Mouse (Mus musculus): ENCODE data around the gene Parvg.

Gene Parvg

DNA sequence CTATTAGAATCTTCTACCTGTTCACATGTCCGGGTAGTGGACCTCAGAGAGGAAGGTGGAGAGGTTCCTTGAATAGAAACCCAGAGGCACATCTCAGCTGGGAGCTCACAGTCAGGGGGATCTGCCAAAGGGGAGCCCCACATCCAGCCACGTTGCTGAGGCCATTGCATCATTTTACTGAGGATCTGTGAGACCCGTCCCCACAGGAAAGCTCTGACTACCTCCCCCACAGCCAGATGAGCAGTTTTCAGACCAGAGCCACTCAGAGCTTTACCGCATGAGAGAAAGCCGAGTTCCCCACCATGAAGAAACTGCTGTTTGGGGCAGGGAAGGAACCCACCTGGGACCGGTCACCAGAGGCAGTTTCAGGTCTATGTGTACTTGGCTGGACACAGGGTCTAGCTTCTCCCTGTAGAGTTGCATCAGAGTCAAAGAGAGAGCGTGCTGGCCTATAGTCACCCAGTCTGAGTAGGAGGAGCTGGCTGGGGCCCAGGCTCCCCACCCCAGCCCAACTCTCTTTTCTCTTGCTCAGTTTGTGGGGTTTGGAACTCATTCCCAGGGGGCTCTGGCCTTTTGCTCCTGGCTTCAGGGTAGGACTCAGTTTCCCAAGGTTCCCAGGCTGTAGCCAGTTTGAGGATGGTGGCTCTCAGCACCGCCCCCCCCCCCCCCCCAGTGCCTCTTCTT, 1.2 kb downstream of the Parvg start:
- no peak for TF ChIP-seq GATA4 (IDR thresholded peaks at IDR 0.05; ENCODE audit: insufficient replicate concordance, low read length)

DNA sequence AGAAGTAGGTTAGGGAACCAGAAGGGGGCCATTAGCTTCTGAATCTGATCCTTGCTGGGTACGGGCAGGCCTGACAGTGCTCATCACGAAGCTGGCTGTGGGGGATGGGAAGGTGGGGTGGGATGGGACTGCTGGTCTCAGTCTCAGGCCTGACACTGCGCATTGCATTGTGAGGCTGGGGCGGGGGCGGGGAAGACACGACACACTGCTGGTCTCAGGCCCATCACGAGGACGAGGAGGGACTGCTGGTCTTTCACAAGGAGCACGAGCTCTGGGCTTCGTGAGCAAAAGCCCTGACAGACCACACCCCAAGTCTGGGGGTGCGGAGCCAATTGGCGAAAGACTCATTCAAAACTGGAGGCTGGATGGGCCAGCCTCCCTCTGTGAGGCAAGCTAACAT, 1.9 kb downstream of the Parvg start:
- TF ChIP-seq GATA4 (IDR thresholded peaks at IDR 0.05; ENCODE audit: insufficient replicate concordance, low read length) = no peak

DNA sequence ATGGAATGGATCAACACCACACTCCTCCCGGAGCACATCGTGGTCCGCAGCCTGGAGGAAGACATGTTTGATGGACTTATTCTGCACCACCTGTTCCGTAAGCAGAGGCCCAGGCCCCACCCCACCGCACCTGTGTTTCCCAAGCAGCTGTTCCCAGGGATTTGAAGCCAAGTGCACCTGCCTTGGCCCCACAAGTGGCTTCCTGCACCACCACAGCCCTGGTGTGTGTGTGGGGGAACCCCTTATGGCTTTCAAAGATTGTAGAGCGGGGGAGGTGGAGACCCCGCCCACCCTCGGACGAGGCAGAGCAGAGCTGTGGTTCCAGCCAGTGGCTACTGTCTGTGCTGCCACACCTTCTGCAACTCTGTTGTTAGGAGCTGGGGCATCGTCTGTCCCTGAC, 5.0 kb downstream of the Parvg start:
- TF ChIP-seq GATA4 (IDR thresholded peaks at IDR 0.05; ENCODE audit: insufficient replicate concordance, low read length) = no peak

DNA sequence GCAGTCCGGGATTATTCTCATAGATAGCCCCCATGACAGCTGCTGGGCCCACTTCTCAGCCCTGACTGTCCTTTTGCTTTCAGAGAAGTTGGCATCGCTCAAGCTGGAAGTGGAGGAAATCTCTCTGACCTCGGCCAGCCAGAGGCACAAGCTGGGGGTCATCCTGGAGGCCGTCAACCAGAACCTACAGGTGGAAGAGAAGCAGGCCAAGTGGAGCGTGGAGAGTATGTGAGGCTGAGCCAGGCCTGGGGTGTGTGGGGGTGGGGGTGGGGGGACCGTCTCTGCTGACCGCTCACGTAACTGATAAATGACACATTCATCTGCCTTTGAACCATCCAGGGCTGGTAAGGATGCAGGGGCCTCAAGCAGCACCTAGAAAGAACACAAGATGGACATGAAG, 6.1 kb downstream of the Parvg start:
- TF ChIP-seq GATA4 (IDR thresholded peaks at IDR 0.05; ENCODE audit: insufficient replicate concordance, low read length) = no peak

DNA sequence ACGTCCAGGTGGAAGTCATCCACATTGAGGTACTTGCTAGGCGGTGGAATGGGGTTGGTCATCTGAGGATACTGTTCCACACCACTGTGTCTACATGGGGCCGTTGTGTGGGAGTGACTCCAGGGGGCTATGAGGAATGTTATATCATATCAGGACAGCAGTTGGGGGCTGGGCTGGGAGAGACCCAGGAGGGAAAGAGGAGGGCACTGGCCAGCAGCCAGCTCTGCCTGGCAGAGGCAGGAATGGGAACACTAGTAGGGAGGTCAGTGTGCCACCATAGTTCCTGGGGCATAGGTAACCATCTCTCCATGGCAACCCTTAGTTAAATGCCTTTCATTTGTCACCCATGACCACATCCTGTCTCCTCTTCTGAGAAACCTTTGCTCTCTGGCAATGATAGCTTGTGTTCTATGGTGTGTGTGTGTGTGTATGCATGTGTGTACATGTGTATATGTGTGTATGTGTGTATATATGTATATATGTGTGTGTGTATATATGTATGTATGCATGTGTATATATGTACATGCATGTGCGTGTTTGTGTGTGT, 7.3 kb downstream of the Parvg start:
- no peak for TF ChIP-seq GATA4 (IDR thresholded peaks at IDR 0.05; ENCODE audit: insufficient replicate concordance, low read length)

DNA sequence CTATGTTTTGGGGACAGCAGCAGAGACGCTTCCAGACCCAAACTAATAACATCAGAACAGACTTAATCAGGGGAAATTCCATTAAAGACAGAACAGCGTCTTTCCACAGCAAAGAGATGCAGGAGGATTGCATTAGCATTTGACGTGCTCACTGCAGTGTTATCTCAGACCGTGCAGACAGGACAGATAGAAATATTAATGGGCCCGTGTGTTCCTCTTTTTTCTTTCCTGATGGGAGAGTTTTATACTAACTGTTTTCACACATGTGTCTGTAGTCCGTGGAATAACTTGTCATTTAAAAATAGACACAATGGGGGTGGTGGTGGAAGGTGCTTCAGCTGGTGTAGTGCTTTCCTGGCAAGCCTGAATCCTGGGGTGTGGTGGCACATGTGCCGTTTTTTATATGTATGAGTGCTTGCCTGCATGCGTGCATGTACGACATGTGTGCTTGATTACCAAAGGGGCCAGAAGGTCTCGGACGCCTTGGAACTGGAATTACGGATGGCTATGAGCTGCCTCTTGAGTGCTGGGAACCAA, 12.5 kb downstream of the Parvg start:
- no peak for TF ChIP-seq GATA4 (IDR thresholded peaks at IDR 0.05; ENCODE audit: insufficient replicate concordance, low read length)

DNA sequence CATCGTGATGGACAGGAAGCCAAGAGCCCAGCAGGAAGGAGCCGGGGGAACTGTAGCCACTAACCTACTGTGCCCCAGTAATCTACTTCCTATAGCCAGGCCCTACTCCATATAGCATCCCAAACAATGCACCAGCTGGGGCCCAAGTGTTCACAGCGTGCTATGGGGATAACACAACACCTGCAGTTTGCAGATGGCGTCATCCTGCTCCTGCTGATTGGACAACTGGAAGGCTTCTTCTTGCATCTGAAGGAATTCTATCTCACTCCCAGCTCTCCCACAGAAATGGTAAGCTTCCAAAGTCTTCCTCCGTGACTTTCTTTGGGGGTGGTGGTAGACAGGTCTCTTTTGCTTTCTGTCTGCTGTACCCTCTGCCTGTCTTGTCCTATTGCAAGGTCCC, 13.8 kb downstream of the Parvg start:
- no peak for TF ChIP-seq GATA4 (IDR thresholded peaks at IDR 0.05; ENCODE audit: insufficient replicate concordance, low read length)

DNA sequence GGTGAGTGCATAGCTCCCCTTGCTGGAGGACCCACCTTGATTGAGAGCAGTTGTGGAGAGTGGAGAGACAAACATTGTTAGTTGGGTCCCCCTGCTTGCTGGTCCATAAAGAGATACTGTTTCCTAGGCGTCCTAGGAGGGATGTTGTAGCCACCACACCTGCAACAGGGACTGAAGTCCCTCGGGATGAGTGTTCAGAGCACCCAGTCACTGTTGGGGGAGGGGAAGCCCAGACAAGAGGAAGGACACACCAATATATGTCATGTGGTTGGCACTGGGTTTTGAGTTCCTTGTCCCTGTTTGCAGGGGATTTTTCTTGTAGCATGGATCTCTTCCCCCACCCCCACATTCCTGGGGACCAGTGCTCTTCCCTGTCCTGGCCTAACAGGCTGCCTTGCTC, 17.1 kb downstream of the Parvg start:
- no peak for TF ChIP-seq GATA4 (IDR thresholded peaks at IDR 0.05; ENCODE audit: insufficient replicate concordance, low read length)

DNA sequence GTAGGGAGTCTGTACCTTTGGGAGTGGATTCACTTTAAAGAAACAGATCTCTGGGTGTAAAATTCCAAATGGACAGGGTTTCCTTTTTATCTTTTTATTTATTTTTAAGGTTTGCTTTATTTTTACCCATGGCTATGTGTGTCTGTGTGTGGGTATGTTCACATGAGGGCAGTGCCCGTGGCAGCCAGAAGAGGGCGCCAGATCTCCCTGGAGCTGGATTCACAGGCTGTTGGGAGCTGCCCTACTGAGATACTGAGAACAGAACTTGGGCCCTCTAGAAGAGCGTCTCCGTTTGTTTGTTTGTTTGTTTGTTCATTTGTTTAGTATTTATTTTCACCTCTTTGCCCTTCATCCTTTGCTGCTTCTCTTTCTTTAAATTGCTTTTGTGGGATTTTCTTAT, 24.9 kb downstream of the Parvg start:
- no peak for TF ChIP-seq GATA4 (IDR thresholded peaks at IDR 0.05; ENCODE audit: insufficient replicate concordance, low read length)

DNA sequence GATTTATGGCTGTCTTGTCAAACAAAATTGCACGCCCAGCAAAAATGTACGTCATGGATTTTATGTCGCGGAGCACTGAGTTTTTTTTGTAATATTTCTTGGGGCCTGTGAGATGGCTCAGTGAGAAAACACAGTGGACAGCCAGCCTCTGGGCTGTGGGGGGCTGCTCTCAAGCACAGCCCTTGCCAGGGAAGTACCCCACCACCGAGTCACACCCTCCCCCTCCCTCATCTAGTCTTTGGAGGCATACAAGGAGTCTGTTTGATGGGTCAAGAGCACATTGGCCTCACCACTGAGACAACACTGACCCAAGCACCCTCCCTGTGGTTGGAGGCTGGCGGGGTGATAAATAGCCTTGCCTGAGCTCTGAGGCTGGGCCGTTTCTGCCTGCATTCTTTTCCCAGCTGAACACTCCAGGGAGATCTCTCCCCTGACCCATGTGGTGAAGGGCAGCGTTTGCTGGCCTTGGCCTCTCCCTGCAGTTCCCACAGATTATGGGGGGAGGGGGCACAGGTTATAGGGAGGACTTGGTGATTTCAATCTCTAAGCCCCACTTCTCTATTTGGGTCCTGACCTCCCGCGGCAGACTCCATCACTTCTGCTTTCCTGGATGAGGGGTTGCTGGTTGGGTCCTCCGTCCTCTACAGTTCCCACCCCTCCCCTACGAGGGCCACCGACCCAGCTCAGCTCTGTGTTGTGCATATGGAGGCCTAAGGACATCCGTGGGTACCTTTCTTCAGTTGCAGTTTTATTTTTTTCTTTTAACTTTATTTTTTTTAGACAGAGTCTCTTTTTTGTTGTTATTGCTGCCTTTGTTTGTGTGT, 26.3 kb downstream of the Parvg start:
- no peak for TF ChIP-seq GATA4 (IDR thresholded peaks at IDR 0.05; ENCODE audit: insufficient replicate concordance, low read length)

DNA sequence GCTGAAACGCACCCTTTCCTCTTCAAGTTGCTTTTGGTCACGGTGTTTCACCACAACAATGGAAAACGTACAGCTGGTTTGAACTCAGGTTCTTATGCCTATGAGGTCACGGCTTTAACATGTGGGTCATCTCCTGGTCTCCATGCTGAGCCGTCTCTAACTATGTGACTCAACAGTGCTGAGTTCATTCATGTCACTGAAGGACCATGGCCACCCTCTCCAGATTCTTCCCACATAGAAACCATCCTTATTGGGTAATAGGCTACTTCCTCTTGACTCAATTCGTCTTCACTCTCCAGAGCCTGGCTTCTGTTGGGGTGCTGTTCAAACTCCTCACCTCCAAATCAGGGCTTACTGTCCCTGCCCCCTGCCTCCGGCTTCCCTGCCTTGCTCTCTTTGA, 27.5 kb downstream of the Parvg start:
- no peak for TF ChIP-seq GATA4 (IDR thresholded peaks at IDR 0.05; ENCODE audit: insufficient replicate concordance, low read length)

DNA sequence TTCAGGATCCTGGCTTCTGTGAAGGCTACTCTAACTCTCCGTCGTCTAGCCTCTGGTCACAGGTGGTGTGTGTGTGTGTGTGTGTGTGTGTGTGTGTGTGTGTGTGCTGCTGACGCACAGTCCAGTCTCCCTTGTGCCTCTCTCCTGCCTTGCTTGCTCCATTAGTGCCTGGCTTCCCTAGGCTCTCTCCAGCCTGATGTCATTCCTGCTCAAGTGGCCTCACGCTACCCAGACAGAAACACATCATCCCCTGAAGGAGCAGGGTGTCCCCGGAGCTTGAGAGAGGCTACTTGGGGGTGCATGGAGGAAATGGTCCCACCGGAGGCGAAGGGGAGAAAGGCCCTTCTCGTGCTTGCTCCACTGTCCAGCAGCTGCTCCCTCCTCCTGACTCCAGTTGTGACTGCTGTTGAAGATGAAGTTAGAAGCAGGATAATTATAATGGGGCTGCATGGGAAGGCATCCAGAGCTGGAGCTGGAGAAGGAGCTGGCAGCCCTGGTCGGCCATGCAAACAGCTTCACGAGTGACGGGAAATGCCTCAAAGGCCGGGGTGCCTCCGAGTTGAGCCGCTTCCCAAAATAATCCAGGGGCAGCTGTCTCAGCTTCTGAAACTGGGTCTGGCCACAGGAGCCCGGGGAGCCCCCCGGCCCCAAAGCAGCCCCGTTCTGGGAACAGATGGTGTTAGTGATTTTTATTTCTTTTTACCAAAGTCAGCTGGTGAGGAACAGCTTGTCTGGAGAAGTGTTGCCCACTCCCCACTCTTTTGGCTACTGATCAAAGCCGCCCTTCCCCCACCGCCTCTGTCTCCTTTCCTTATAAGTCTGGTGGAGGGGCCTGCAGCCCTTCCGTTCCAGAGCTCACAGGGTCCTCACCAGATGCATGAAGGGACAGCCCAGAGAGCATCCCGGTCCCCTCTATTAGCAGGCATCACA, 28.4 kb downstream of the Parvg start:
- TF ChIP-seq GATA4 (IDR thresholded peaks at IDR 0.05; ENCODE audit: insufficient replicate concordance, low read length) = no peak

DNA sequence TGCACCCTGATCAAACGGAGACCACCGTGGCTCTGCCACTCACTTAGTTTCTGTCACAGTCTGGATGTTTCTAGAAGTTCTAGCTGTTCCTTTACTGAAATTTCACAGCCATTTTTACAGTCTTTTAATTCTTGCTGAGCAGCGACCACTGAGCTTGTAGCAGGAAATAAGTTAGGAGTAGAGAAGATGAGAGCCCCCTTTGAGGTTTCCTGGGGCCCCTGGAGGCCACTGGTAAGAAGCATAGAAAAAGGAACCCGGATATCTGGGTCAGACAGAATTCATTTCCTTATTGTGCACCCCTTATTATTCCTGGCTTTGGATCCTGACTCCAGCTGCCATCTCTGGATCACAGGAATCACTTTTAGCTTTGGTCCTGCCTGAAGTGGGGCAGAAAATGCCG, 31.3 kb downstream of the Parvg start:
- TF ChIP-seq GATA4 (IDR thresholded peaks at IDR 0.05; ENCODE audit: insufficient replicate concordance, low read length) = no peak

DNA sequence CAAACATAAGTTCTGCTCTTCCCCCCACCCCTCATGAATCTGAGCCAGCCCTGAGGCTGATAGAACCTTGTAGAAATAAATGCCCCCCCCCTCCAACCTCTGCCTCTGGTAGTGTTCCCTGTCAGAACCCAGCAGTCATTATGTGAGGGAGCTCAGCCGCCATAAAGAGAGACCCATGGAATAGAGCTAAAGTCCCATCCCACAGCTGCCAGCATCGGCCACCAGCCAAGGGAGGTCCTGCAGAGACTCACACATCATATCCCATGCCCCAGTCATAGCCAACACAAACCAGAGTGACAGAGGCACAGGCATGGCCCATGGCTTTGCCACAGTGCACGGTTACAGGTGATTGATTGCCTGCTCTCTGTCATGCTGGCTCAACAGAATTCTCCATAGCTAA, 40.9 kb downstream of the Parvg start:
- TF ChIP-seq GATA4 (IDR thresholded peaks at IDR 0.05; ENCODE audit: insufficient replicate concordance, low read length) = no peak
